Mouse (Mus musculus): Measurements from ENCODE around the gene Foxn3. TPM values are rescaled to one million over a fixed set of nuclear protein-coding genes. Genes with fewer than 3 reads are reported as not detected.

Gene Foxn3
- polyA plus RNA-seq, 1 experiment from 2014 or later = 95.8 TPM

DNA sequence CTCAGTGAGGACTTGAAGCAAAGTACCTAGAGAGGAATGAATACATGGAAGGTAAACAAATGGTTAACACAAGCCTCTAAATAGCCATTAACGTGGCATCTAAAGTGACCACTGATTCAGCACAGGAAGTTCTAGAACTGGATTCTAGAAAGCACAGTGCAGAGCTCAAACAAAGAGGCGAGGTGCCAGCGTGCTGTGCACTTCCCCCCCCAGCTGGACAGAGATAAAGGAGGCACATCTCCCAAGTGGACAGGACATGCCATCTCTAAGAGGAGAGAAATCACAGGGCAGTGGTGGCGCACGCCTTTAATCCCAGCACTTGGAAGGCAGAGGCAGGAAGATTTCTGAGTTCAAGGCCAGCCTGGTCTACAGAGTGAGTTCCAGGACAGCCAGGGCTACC is 173.0 kb downstream of the Foxn3 start:
- 74% methylated on average over 5 of the region's 5 CpGs for WGBS
- H3K9ac ChIP-seq (replicated peaks; ENCODE audit: low read depth, low read length) = no peak overlapping the region
- H3K27me3 ChIP-seq (ENCODE audit: control insufficient read depth, insufficient read depth, low read length) = no peaks in the 10 kb centered on the region
- H3K4me2 ChIP-seq (ENCODE audit: low read depth, low read length) = no peak overlapping the region
- H3K4me1 ChIP-seq (ENCODE audit: control insufficient read depth, insufficient read depth, low read length) = peaks cover 11% of the 10 kb centered on the region
- H3K27ac ChIP-seq (ENCODE audit: low read depth, low read length) = no peak overlapping the region
- H3K36me3 ChIP-seq (ENCODE audit: control insufficient read depth, insufficient read depth, low read length) = no peaks in the 10 kb centered on the region; the same call in 1 of the 2 replicates
- H3K4me3 ChIP-seq (ENCODE audit: low read depth, low read length) = no peak overlapping the region
- ATAC-seq (ENCODE audit: low read depth) = no peak
- H3K9me3 ChIP-seq (ENCODE audit: control insufficient read depth, low read length) = no peaks in the 10 kb centered on the region

DNA sequence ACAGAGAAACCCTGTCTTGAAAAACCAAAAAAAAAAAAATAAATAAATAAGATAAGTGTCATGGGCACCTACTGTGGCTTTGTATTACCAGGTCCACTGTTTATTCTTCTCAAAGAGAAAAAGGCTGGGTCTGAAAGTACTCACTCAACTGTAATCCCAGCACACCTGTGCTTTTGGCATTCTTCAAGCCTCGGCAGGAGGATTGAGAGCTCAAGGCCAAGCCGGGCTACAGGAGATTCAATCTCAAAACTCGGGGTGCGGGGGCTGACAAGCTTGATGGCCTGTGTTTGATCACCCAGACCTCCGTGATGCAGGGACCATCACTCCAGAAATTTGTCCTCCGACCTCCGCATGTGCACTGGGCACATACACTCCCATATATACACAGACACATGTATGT is 174.1 kb downstream of the Foxn3 start:
- H3K27ac ChIP-seq (ENCODE audit: low read depth, low read length) = no peak overlapping the region
- H3K27me3 ChIP-seq (ENCODE audit: control insufficient read depth, insufficient read depth, low read length) = no peaks in the 10 kb centered on the region
- no peaks in the 10 kb centered on the region; the same call in 1 of the 2 replicates for H3K36me3 ChIP-seq (ENCODE audit: control insufficient read depth, insufficient read depth, low read length)
- ATAC-seq (ENCODE audit: low read depth) = no peak
- no peak overlapping the region for H3K4me2 ChIP-seq (ENCODE audit: low read depth, low read length)
- H3K4me1 ChIP-seq (ENCODE audit: control insufficient read depth, insufficient read depth, low read length) = peaks cover 11% of the 10 kb centered on the region
- H3K9me3 ChIP-seq (ENCODE audit: control insufficient read depth, low read length) = no peaks in the 10 kb centered on the region
- 96% methylated on average over 7 of the region's 7 CpGs for WGBS
- H3K9ac ChIP-seq (replicated peaks; ENCODE audit: low read depth, low read length) = no peak overlapping the region
- no peak overlapping the region for H3K4me3 ChIP-seq (ENCODE audit: low read depth, low read length)

DNA sequence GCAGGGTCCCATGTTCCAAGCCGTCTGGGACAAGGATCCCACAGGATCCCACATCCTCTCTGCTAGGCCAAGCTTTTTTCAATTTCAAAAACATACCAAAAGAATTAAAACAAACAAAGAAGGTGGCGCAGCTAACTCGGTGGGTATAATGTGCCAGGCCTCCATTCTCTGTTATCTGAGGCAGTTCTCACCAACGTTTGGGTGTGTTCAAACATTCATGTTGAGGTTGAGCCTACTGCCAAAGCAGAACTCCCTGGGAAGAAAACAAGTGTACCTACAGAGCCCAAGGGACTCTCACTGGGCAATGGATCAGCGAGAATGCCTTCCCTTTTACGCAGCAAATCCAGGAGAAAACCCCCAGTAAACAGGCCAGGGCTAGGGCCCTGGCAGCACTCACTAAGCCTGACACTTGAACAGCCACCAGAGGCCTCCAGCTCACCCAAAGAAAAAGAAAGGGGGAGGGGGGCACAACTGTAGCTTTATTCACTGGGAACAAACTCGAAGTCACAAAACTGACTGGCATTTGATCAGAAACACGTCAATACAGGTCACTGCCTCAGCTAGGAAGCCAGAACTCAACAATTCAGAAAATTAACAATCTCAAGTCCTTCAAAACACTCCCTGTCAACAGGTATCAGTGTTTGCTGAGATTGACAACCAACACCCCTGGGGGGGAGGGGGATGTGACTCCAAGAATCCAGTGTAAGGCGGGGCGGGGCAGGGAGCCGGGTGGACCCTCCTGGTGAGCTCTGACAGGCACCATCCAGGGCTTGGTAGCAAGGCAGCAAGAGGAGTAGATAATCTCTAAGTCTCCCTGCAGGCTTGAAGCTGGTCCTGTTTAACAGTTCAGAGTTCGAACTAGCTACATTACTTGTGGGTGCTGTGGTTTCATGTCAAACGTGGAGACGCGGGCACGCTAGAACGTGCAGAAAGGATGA is 177.2 kb downstream of the Foxn3 start:
- Histone ChIP-seq H3K4me2 (ENCODE audit: low read depth, low read length) (no peak overlapping the region), H3K36me3 (ENCODE audit: control insufficient read depth, insufficient read depth, low read length) (no peaks in the 10 kb centered on the region; the same call in 1 of the 2 replicates), H3K4me3 (ENCODE audit: low read depth, low read length) (no peak overlapping the region), H3K9ac (replicated peaks; ENCODE audit: low read depth, low read length) (no peak overlapping the region), H3K4me1 (ENCODE audit: control insufficient read depth, insufficient read depth, low read length) (peaks cover 5% of the 10 kb centered on the region; the same call in 1 of the 2 replicates), H3K9me3 (ENCODE audit: control insufficient read depth, low read length) (no peaks in the 10 kb centered on the region), H3K27ac (ENCODE audit: low read depth, low read length) (no peak overlapping the region), H3K27me3 (ENCODE audit: control insufficient read depth, insufficient read depth, low read length) (no peaks in the 10 kb centered on the region)
- 82% methylated on average over 17 of the region's 17 CpGs for WGBS
- no peak for ATAC-seq (ENCODE audit: low read depth)

DNA sequence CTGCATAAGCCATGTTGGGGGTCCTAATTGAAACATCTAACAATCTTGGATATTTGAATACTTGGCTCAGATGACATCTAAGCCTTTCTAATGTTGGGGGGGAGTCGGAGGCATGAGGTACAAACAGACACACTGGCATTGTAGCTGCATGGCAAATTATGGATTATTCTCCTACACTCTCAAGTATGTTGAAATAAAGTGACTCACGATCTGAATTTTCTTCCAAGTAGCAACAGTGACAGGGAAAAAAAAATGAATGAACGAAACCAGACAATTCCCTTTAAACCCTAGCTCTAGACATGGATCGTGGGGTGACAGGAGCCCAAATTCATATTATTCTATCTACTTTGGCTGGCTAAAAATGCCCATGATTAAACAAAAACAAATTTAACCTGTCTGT is 178.3 kb downstream of the Foxn3 start:
- no peaks in the 10 kb centered on the region for H3K27me3 ChIP-seq (ENCODE audit: control insufficient read depth, insufficient read depth, low read length)
- no peaks in the 10 kb centered on the region; the same call in 1 of the 2 replicates for H3K36me3 ChIP-seq (ENCODE audit: control insufficient read depth, insufficient read depth, low read length)
- no peak overlapping the region for H3K27ac ChIP-seq (ENCODE audit: low read depth, low read length)
- H3K9ac ChIP-seq (replicated peaks; ENCODE audit: low read depth, low read length) = no peak overlapping the region
- no peak overlapping the region for H3K4me3 ChIP-seq (ENCODE audit: low read depth, low read length)
- no peak overlapping the region for H3K4me2 ChIP-seq (ENCODE audit: low read depth, low read length)
- no peaks in the 10 kb centered on the region for H3K9me3 ChIP-seq (ENCODE audit: control insufficient read depth, low read length)
- ATAC-seq (ENCODE audit: low read depth) = no peak
- WGBS = 96% methylated on average over 4 of the region's 4 CpGs
- H3K4me1 ChIP-seq (ENCODE audit: control insufficient read depth, insufficient read depth, low read length) = no peaks in the 10 kb centered on the region

DNA sequence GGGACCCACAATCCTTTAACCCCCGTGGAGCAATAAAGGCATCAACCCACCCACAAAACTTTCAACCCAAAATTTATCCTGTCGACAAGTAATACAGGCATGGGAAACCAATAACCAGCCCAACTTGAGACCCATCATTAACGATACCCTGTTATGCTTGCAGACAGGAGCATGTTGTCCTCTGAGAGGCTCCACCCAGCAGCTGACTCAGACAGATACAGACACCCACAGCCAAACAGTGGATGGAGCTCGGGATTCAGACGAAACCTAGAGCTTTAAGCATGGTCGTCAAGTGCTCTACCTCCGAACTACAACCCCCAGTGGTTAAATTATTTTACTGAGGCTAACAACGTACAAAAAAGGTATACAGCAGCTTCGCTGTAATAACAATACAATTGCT is 182.1 kb downstream of the Foxn3 start:
- WGBS = 88% methylated on average over 9 of the region's 9 CpGs
- Histone ChIP-seq H3K27ac (ENCODE audit: low read depth, low read length) (no peak overlapping the region), H3K36me3 (ENCODE audit: control insufficient read depth, insufficient read depth, low read length) (no peaks in the 10 kb centered on the region), H3K4me2 (ENCODE audit: low read depth, low read length) (no peak overlapping the region), H3K9me3 (ENCODE audit: control insufficient read depth, low read length) (no peaks in the 10 kb centered on the region), H3K9ac (replicated peaks; ENCODE audit: low read depth, low read length) (no peak overlapping the region), H3K27me3 (ENCODE audit: control insufficient read depth, insufficient read depth, low read length) (no peaks in the 10 kb centered on the region), H3K4me3 (ENCODE audit: low read depth, low read length) (no peak overlapping the region), H3K4me1 (ENCODE audit: control insufficient read depth, insufficient read depth, low read length) (peaks cover 17% of the 10 kb centered on the region)
- ATAC-seq (ENCODE audit: low read depth) = no peak

DNA sequence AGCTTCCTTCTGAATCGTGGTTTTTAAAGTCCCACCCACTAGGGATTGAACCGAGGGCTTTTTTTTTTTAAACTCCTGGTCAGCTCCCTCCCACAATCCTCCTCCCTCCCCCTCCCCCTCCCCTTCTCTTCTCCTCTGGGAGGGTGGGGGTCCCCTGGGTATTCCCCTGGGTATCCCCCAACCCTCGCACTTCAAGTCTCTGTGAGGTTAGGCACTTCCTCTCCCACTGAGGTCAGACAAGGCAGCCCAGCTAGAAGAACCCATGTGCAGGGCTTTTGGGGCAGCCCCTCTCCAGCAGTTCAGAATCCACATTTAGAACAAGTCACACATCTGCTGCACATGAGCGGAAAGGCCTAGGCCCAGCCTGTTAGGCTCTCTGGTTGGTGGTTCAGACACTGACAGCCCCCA is 182.5 kb downstream of the Foxn3 start:
- H3K27me3 ChIP-seq (ENCODE audit: control insufficient read depth, insufficient read depth, low read length) = no peaks in the 10 kb centered on the region
- no peak overlapping the region for H3K27ac ChIP-seq (ENCODE audit: low read depth, low read length)
- H3K4me2 ChIP-seq (ENCODE audit: low read depth, low read length) = no peak overlapping the region
- ATAC-seq (ENCODE audit: low read depth) = no peak
- no peak overlapping the region for H3K4me3 ChIP-seq (ENCODE audit: low read depth, low read length)
- no peaks in the 10 kb centered on the region for H3K36me3 ChIP-seq (ENCODE audit: control insufficient read depth, insufficient read depth, low read length)
- 68% methylated on average over 4 of the region's 4 CpGs for WGBS
- peaks cover 22% of the 10 kb centered on the region for H3K4me1 ChIP-seq (ENCODE audit: control insufficient read depth, insufficient read depth, low read length)
- H3K9ac ChIP-seq (replicated peaks; ENCODE audit: low read depth, low read length) = no peak overlapping the region
- H3K9me3 ChIP-seq (ENCODE audit: control insufficient read depth, low read length) = no peaks in the 10 kb centered on the region

DNA sequence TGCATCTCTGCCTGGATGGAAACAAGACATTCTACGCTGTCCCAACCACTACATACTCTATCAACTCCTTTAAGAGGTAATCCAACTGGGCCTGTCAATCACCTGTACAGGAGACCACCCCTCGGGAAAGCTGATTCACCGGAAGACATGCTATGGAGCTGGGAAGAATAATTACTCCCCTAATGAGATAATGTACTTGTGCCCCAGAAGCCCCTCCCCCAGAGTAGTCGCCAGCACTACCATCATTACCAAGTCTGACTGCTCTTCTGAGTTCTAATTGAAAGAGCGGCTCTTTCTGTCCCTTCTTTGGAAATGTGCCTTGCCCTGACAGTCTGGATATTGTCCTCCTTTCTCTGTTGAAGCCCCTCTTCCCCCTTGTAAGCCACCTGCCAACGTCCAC is 183.3 kb downstream of the Foxn3 start:
- Histone ChIP-seq H3K9ac (replicated peaks; ENCODE audit: low read depth, low read length) (no peak overlapping the region), H3K36me3 (ENCODE audit: control insufficient read depth, insufficient read depth, low read length) (no peaks in the 10 kb centered on the region), H3K4me3 (ENCODE audit: low read depth, low read length) (no peak overlapping the region), H3K4me1 (ENCODE audit: control insufficient read depth, insufficient read depth, low read length) (peaks cover 28% of the 10 kb centered on the region), H3K27me3 (ENCODE audit: control insufficient read depth, insufficient read depth, low read length) (no peaks in the 10 kb centered on the region), H3K9me3 (ENCODE audit: control insufficient read depth, low read length) (no peaks in the 10 kb centered on the region), H3K4me2 (ENCODE audit: low read depth, low read length) (no peak overlapping the region), H3K27ac (ENCODE audit: low read depth, low read length) (no peak overlapping the region)
- no peak for ATAC-seq (ENCODE audit: low read depth)
- WGBS = 60% methylated on average over 6 of the region's 6 CpGs

DNA sequence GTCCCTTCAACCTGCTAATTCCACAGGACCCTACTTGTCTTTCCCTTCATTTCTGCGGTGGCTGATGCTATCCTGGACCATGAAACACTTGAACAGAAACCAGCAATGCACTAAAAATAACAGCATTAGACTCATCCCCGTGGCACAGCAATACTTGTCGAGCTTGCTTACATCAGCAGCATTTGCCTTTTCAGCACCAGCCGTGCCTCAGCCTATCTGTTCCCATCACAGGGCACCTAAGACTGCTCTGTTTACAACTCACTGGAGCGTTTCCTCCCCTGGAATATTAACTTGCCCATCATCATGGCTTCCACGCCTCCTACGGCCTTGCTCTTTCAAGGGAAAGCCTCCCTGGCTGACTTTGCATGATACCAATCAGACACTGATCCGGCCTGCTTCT is 185.1 kb downstream of the Foxn3 start:
- H3K4me3 ChIP-seq (ENCODE audit: low read depth, low read length) = no peak overlapping the region
- H3K4me2 ChIP-seq (ENCODE audit: low read depth, low read length) = no peak overlapping the region
- peaks cover 28% of the 10 kb centered on the region for H3K4me1 ChIP-seq (ENCODE audit: control insufficient read depth, insufficient read depth, low read length)
- H3K36me3 ChIP-seq (ENCODE audit: control insufficient read depth, insufficient read depth, low read length) = no peaks in the 10 kb centered on the region
- H3K9ac ChIP-seq (replicated peaks; ENCODE audit: low read depth, low read length) = no peak overlapping the region
- no peaks in the 10 kb centered on the region for H3K9me3 ChIP-seq (ENCODE audit: control insufficient read depth, low read length)
- WGBS = 73% methylated on average over 8 of the region's 8 CpGs
- no peaks in the 10 kb centered on the region for H3K27me3 ChIP-seq (ENCODE audit: control insufficient read depth, insufficient read depth, low read length)
- no peak overlapping the region for H3K27ac ChIP-seq (ENCODE audit: low read depth, low read length)
- ATAC-seq (ENCODE audit: low read depth) = no peak

DNA sequence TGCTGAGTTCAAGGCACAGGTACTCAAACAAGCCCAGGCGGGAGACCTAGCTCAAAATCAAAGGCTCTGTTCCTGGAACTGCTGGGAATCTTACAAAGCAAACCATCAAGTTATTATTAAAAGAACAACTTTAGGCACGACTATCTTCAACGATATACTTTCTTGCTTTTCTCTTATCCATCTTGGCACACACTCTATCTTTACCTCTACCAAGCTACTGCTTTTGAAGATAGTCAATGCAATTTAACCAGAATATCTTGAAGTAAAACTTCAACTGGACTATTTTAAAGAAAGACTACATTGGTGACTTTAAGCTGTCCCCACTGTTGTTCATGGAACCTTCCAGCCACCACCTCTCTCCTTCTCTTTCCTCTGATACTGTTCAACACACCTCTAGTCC is 185.7 kb downstream of the Foxn3 start:
- Histone ChIP-seq H3K4me1 (ENCODE audit: control insufficient read depth, insufficient read depth, low read length) (peaks cover 28% of the 10 kb centered on the region), H3K4me2 (ENCODE audit: low read depth, low read length) (no peak overlapping the region), H3K27me3 (ENCODE audit: control insufficient read depth, insufficient read depth, low read length) (no peaks in the 10 kb centered on the region), H3K27ac (ENCODE audit: low read depth, low read length) (no peak overlapping the region), H3K9ac (replicated peaks; ENCODE audit: low read depth, low read length) (no peak overlapping the region), H3K36me3 (ENCODE audit: control insufficient read depth, insufficient read depth, low read length) (no peaks in the 10 kb centered on the region), H3K9me3 (ENCODE audit: control insufficient read depth, low read length) (no peaks in the 10 kb centered on the region), H3K4me3 (ENCODE audit: low read depth, low read length) (no peak overlapping the region)
- ATAC-seq (ENCODE audit: low read depth) = no peak
- 81% methylated on average over 3 of the region's 3 CpGs for WGBS
